Mouse (Mus musculus) macrophage (primary cell): ENCODE measurements around the gene Il22ra2. TPM values are rescaled to one million over a fixed set of nuclear protein-coding genes. Genes with fewer than 3 reads are reported as not detected.
A peak's percentile ranks its signal among the peaks of the same experiment; 100 is the strongest.
"Not testable (repeated sequence)": the region's sequence is repeated elsewhere in the genome, so short reads cannot be mapped to it uniquely, and the experiment has no call there.

Experiments used
- H3K27ac ChIP-seq: fragments of 350-480 bp; formaldehyde crosslinking; 2 replicates; pipeline ENCODE4 v1.9.0; 2021
- H3K36me3 ChIP-seq: fragments of 350-480 bp; formaldehyde crosslinking; 2 replicates; pipeline ENCODE4 v1.9.0; 2021; ENCODE audit errors: inconsistent target
- H3K4me3 ChIP-seq: fragments of 350-480 bp; formaldehyde crosslinking; 2 replicates; pipeline ENCODE4 v1.9.0; 2021; ENCODE audit errors: inconsistent target
- H3K79me2 ChIP-seq: fragments of 350-480 bp; formaldehyde crosslinking; 2 replicates; pipeline ENCODE4 v1.9.0; 2021; ENCODE audit errors: inconsistent target
- WGBS: methylation state at CpG from one replicate; pipeline ENCODE4 v1.1.7; 2026; ENCODE audit warnings: inconsistent platforms; ENCODE audit not compliant: missing documents; 5-methylcytosine and 5-hydroxymethylcytosine counted together
- polyA plus RNA-seq: library from polyadenylated mRNA; stranded (reverse); fragments of 250-400 nt; gene quantifications from 3 replicates; pipeline ENCODE4 v1.2.4, GENCODE M21; 2018; ENCODE audit warnings: inconsistent platforms

The Il22ra2 gene
- polyA plus RNA-seq, 1 experiment from 2014 or later = not detected

DNA sequence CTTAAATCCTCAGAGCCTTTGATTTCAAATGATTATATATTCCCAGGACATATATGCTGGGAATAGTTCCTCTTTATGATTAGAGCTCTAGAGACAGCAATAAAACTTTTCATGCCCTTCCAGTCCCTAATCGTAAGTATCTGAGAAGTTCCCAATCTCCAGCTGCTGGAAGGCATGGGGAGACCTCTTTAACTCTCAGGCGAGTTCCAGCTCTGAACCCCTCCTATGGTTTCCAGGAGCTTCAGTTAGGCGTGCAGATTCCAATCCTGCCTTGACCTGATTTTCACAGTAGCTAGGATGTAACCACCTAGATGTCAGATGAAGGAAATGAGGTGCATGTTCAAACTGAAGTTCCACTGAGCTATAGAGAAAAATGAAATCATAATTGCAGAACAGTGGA is 29.2 kb upstream of the Il22ra2 start:
- peak overlapping the region; percentile 81 for H3K27ac ChIP-seq
- 0% methylated on average over 3 of the region's 3 CpGs for WGBS
- peak overlapping the region; percentile 76 for H3K4me3 ChIP-seq

DNA sequence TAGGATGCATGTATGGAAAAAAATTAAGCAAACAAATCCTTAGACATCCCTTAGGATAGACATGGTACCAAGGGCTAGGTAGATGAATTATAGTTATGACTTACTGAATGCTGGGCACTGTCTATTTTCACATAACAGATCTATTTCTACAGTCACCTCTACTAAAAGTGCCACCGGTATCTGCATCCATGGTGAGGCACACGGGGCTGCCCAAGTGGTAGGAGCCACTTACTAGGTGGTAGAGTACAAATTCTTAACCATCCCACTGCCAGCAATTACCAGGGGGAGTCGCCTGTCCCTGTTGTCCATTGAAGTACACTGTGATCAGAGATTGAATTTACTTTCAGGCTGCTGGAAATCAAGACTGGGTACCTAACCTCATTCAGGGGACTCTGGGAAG is 28.5 kb upstream of the Il22ra2 start:
- WGBS = 54% methylated on average over 3 of the region's 3 CpGs
- Histone ChIP-seq H3K36me3 (peaks cover 7% of the 10 kb centered on the region; the same call in 1 of the 2 replicates), H3K79me2 (peaks cover 62% of the 10 kb centered on the region), H3K27ac (peak overlapping the region; percentile 81), H3K4me3 (peak overlapping the region; percentile 76)

More for the DNA sequence above, 29.2 kb upstream of the Il22ra2 start:
- Histone ChIP-seq H3K79me2 (peaks cover 54% of the 10 kb centered on the region), H3K36me3 (peaks cover 4% of the 10 kb centered on the region; the same call in 1 of the 2 replicates)

DNA sequence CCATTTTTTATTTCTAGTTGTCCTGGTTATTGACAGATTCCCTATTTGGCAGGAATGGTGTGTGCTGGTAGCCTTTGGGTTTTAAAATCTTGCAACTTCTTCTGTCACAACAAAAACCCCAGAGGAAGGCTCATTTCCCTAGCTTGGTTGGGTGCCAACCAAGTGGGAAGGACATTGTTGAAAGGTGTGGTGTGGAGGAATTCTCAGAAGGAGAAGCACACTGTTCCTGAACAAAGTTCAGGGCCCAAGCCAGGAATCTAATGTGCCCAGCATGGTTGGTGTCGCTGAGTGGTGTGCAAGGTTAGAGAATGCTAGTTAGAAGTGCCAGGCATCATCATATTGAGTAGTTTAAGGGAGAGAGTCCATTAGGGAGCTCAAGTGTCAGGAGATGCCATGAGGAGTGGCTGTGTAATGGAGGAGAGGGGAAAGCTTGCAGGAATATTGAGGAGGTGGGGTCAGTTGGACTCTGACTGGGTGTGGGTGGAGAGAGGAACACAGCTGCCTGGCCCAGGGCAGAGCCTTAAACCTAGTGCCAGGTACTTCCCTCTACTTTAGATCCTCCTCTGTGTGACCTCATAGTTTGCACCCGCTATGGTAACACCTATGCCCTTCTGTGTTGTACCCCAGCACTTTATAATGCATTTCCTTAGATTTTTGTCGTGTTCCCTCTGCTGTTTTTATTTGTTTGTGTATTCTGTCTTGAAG is 27.4 kb upstream of the Il22ra2 start:
- peak overlapping the region; percentile 81; the same call in 1 of the 2 replicates for H3K27ac ChIP-seq
- 38% methylated on average over 3 of the region's 3 CpGs for WGBS
- peaks cover 72% of the 10 kb centered on the region for H3K79me2 ChIP-seq
- H3K4me3 ChIP-seq = peak overlapping the region; percentile 76; the same call in 1 of the 2 replicates
- H3K36me3 ChIP-seq = peaks cover 14% of the 10 kb centered on the region; the same call in 1 of the 2 replicates

DNA sequence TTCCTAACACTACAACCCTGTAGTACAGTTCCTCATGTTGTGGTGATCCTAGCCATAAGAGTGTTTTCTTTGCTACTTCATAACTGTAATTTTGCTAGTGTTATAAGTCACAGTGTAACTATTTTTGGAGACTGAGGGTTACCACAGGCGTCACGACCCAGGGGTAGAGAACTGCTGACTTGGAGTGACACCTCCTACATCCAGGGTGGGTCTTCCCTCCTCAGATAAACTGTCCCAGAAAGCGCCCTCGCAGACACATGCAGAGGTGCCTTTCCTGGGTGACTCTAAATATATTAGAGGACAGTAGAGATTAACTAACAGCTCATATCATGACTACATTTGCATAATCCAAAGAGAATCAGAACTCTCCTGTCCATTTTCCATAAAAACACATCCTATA is 24.9 kb upstream of the Il22ra2 start:
- H3K4me3 ChIP-seq = no peak overlapping the region
- no peak overlapping the region for H3K27ac ChIP-seq
- H3K36me3 ChIP-seq = peaks cover 29% of the 10 kb centered on the region
- peaks cover 96% of the 10 kb centered on the region for H3K79me2 ChIP-seq
- WGBS = 59% methylated on average over 4 of the region's 4 CpGs

DNA sequence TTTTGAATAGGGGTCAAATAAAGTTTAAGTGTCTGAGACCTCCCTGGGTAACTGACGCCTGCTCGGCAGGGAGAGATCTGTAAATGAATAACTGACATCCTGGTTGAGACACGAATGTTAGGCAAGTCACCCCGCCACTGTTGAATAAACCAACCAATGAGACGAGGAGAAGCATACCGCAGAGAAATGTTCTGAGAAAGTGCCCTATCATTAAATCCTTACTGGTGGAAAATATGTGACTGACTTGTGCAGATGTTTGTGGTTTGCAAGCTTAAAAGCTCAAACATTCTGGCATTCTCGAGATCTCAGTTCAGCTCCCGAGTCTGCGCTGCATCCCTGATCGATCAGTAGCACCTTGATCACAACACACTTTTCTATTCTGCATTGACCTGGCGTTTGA is 23.7 kb upstream of the Il22ra2 start:
- Histone ChIP-seq H3K79me2 (peaks cover 94% of the 10 kb centered on the region), H3K4me3 (no peak overlapping the region), H3K36me3 (peaks cover 42% of the 10 kb centered on the region), H3K27ac (no peak overlapping the region)
- 77% methylated on average over 10 of the region's 11 CpGs for WGBS

DNA sequence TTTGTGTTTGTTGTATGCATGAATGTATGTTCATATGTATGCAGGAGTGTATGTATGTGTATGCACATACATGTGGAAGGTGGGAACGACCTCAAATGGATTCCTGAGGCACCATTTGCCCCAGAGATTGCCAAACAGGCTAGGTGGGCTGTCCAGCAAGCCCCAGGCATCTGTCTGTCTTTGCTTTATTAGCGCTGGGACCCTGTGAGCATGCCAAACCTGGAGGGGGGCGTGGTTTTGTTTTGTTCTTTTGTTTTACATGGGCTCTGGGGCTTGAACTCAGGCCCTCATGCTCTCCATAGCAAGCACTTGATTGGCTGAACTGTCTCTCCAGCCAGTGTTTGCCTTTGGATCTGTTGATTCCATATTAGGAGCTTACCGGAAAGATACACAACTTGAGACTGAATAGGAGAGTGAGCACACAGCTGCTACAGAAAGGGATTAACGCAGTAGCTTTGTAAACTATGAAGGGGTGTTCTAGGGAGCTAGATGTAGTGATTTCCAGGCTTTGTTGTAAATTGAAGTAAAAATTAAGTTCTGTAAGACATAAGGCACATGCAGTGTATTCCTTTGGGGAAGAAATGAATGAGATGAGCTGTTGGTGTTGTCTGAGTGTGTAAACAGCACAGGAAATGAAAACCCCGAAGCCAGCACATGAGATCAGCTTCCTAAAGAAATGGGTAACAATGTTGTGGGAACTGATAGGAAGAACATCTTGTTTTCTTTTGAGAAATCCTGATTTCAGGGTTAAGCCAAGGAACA is 22.3 kb upstream of the Il22ra2 start:
- WGBS = 79% methylated on average over 6 of the region's 6 CpGs
- H3K36me3 ChIP-seq = peaks cover 56% of the 10 kb centered on the region
- H3K4me3 ChIP-seq = no peak overlapping the region
- 0 out of 2 replicates have a peak overlapping the region, but pooled peaks have one; percentile 2 for H3K27ac ChIP-seq
- peaks cover 80% of the 10 kb centered on the region for H3K79me2 ChIP-seq

DNA sequence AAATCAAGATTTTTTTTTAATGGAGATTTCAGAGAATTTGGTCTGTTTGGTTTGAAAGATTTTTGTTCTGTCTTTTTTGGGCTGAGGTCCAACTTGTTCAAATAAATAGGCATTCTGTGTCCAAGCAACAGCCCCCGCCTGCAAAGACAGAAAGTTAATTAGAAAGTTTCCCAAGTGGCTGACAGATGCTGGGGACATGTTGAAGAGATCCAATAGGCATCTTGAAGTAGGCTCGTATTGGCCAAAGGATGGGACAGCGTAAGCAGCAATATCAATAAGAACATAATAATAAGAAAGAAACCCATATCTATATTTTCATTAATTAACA is 21.7 kb upstream of the Il22ra2 start:
- WGBS = 98% methylated on average over 3 of the region's 3 CpGs
- H3K79me2 ChIP-seq = peaks cover 74% of the 10 kb centered on the region
- H3K27ac ChIP-seq = no peak overlapping the region
- H3K36me3 ChIP-seq = peaks cover 61% of the 10 kb centered on the region
- H3K4me3 ChIP-seq = no peak overlapping the region

DNA sequence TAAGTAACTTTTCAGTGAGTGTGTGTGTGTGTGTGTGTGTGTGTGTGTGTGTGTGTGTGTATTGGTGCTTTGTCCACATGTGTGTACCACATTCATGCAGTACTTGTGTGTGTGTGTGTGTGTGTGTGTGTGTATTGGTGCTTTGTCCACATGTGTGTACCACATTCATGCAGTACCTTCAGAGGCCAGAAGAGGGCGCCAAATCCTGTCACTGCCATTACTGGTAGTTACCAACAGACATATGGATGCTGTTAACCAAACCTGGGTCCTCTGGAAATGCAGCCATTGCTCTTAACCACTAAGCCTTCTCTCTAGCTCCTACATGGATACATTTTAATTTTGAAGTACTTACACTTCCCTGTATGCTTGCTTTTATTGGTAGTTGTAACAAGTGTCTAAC is 20.3 kb upstream of the Il22ra2 start:
- WGBS = 100% methylated on average over 1 of the region's 1 CpGs
- peaks cover 60% of the 10 kb centered on the region for H3K79me2 ChIP-seq
- H3K4me3 ChIP-seq, H3K27ac ChIP-seq: not testable (repeated sequence)
- peaks cover 76% of the 10 kb centered on the region for H3K36me3 ChIP-seq

DNA sequence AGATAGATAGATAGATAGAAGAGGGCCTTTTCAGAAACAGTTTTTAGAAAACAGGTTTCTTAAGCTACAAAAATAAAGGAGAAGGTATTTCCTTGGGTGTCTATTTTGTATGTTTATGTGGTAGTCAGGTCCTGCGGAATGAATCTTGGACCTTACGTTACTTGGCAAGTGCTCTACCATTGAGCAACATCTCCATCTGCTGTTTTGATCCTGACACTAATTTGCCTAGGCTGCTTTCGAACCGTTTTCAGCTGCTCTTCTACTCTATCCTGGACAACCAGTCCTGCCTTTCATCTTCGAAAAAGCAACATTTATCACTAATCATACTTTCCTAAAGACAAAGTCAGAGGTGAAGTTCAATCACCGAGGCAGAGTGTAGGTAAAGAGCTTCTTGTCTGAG is 18.6 kb upstream of the Il22ra2 start:
- H3K4me3 ChIP-seq = no peak overlapping the region
- 92% methylated on average over 6 of the region's 6 CpGs for WGBS
- H3K36me3 ChIP-seq = peaks cover 86% of the 10 kb centered on the region
- no peak overlapping the region for H3K27ac ChIP-seq
- H3K79me2 ChIP-seq = peaks cover 42% of the 10 kb centered on the region

DNA sequence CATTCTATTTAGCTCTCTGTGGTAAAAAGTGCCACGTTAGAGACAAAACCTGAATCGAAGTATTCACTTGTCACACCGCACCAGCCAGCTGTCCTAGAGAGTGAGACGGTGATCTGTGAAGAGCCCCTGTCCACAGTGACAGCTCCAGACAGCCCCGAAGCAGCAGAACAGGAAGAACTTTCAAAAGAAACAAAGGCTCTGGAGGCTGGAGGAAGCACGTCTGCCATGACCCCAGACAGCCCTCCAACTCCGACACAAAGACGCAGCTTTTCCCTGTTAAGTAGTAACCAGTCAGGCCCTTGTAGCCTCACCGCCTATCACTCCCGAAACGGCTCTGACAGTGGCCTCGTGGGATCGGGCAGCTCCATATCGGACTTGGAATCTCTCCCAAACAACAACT is 12.7 kb upstream of the Il22ra2 start:
- Histone ChIP-seq H3K27ac (no peak overlapping the region), H3K4me3 (no peak overlapping the region), H3K36me3 (peaks cover 62% of the 10 kb centered on the region), H3K79me2 (no peaks in the 10 kb centered on the region; the same call in 1 of the 2 replicates)
- WGBS = 87% methylated on average over 14 of the region's 14 CpGs

DNA sequence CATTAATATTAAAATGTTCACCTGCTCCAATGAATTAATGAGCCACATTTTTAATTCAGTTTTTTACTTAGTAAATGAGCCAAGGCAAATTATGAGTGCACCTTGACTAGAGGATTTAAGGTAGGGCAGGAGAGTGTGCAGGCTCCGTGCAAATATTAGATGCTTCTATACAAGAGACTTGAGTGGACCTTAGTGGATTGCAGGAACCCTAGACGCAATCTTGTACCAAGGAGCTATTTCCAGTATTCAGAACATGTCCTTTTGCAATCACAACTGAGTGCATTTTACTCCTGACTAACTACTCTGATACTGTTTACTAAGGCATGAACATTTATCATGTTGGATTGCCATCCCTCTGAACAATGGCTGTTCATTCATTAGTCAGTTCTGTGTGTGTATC is 10.2 kb upstream of the Il22ra2 start:
- Histone ChIP-seq H3K4me3 (no peak overlapping the region), H3K36me3 (peaks cover 37% of the 10 kb centered on the region), H3K79me2 (no peaks in the 10 kb centered on the region), H3K27ac (no peak overlapping the region)
- 50% methylated on average over 2 of the region's 2 CpGs for WGBS

DNA sequence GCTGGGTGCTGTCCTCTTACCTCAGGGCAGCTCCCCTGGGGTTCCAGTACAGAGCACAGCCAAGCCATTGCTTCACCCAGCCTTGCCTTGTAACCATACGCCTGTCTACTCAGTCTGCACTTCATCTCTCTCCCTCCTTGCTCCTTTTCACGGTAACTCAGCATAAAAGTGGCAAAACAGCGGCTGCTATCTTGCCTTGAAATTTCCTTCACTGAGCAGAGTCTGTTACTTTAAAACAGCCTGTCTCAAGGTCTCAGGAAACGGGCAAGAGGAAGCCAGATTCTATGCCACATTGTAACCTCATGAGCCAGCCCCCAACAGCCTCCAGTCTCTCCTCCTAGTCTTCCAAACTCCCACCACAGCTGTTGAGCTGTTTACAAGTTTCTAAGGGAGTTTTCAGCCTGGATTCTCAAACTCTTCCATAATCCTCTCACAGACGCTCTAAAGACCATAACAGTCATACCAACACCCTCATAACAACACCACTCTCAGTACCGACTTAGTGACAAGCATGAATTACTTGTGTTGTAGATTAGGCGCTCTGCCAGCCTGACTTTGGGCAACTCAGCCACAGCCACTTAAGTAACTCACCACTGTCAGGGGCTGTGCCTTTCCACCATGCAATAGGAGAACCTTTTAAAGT is 8.6 kb upstream of the Il22ra2 start:
- peaks cover 20% of the 10 kb centered on the region for H3K36me3 ChIP-seq
- no peaks in the 10 kb centered on the region for H3K79me2 ChIP-seq
- H3K4me3 ChIP-seq = no peak overlapping the region
- 5% methylated on average over 7 of the region's 7 CpGs for WGBS
- 0 out of 2 replicates have a peak overlapping the region, but pooled peaks have one; percentile 8 for H3K27ac ChIP-seq

DNA sequence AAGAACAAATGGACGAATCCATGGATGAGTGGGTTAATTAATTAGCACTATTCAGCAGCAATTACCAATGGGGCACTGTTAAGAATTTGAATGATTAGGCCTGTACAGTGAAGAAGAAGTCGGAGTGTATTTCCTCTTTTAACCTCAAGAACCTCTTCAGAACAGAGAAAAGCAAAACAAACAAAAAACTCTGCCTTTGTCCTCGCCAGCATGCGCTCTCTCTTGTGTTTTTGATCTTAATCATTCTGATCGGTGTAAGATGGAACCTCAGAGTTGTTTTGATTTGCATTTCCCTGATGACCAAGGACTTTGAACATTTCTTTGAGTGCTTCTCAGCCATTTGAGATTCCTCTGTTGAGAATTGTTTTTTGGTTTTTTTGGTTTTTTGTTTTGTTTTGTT is 2.1 kb upstream of the Il22ra2 start:
- WGBS = 77% methylated on average over 5 of the region's 5 CpGs
- no peak overlapping the region for H3K27ac ChIP-seq
- no peaks in the 10 kb centered on the region for H3K36me3 ChIP-seq
- H3K4me3 ChIP-seq = no peak overlapping the region
- H3K79me2 ChIP-seq = no peaks in the 10 kb centered on the region

DNA sequence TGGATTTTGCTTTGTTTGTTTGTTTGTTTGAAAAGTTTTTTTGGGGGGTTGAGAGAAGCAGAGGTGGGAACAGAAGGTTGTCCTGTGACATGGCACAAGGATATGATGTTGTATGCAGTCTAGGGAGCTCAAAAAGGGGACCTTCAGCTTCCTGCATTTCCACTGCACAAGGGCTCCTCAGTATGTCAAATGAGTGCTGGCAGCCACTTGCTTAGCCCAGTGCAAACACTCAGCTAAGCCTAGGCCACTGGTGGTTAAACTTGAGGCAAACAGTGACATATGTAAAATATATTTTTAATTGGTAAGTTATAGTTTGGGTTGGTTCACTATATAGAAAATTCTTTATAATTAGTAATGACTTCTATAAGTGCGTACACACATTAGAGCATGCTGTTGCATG is 2.8 kb downstream of the Il22ra2 start:
- 90% methylated on average over 1 of the region's 1 CpGs for WGBS
- no peak overlapping the region for H3K27ac ChIP-seq
- no peaks in the 10 kb centered on the region for H3K36me3 ChIP-seq
- no peaks in the 10 kb centered on the region for H3K79me2 ChIP-seq
- no peak overlapping the region for H3K4me3 ChIP-seq

DNA sequence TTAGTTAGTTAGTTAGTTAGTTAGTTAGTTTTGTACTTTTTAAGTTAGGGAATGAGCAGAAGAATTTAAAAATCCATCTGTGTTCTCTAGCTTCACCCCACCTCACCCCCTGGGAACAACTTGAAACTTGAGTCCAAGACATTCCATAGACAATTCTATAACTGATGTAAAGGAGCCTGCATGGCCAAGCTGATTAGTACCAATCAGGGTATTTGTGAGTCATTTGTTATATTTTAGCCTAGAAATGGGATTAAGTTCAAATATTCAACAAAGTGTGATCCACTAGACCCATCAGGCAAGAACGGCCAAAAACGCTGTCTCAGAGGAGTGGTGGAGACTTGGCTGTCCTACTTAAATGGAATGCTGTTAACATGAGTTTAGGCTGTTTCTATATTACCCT is 5.5 kb downstream of the Il22ra2 start:
- Histone ChIP-seq H3K4me3 (no peak overlapping the region), H3K27ac (no peak overlapping the region), H3K79me2 (no peaks in the 10 kb centered on the region), H3K36me3 (no peaks in the 10 kb centered on the region)
- WGBS = 100% methylated on average over 2 of the region's 2 CpGs
